Comparison of ENCODE assay signal across 12 mouse cellular contexts in the genomic region with DNA sequence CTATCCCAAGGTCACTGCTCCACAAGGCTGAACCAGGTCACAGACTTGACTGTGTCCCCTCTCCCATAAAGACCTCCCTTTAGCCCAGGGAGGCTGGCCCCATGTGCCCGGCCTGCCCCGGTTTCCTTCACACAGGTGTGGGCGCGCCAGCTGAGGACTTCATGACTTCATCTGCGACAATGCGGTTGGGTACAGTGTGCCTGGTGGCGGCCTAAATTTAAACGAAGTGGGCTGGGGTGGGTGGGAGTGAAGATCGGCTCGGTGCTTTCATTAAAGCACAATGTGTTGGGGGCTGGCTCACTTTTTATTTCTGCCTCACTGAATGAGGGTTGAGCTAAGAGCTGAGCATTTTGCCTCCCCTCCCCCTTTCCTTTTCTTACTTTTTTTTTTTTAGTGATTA.
A peak's percentile ranks its signal among the peaks of the same experiment; 100 is the strongest.
DNase-seq lines count a peak whose midpoint lies in the region; ATAC-seq and TF ChIP-seq lines count a peak whose summit lies in the region.
"Had no signal": no experiment of that assay in that cellular context is flagged by ENCODE, and none has a peak within 500 bp of the region (broad histone marks: within the 10 kb centered on the region; RNA-seq: fewer than 3 reads in every experiment).

No protein-coding gene starts in this region.

- ATAC-seq in hindbrain, embryonic 15.5 days (ENCODE audit: low FRiP score, low read depth): peak; percentile 50; the same call in 1 of the 2 replicates
- ATAC-seq in hindbrain, postnatal 0 days: no peak
- no peak for ATAC-seq in limb, embryonic 14.5 days (ENCODE audit: low FRiP score, low read depth)
- no peak for ATAC-seq in erythroid progenitor cell, adult 5-6 weeks (replicated peaks; ENCODE audit: low FRiP score, poor library complexity, severe bottlenecking)
- ATAC-seq: lung, postnatal 0 days had no signal

- H3K9ac ChIP-seq in hindbrain, embryonic 15.5 days: no peak overlapping the region
- H3K9ac ChIP-seq in hindbrain, postnatal 0 days (replicated peaks; ENCODE audit: low read length): no peak overlapping the region
- H3K9ac ChIP-seq in limb, embryonic 14.5 days (ENCODE audit: low read depth, low read length, severe bottlenecking): peak overlapping the region; percentile 25; the same call in 1 of the 2 replicates

- H3K4me1 ChIP-seq in hindbrain, embryonic 15.5 days (replicated peaks): peaks cover 8% of the 10 kb centered on the region; the same call in 1 of the 2 replicates
- no peaks in the 10 kb centered on the region for H3K4me1 ChIP-seq in hindbrain, postnatal 0 days (ENCODE audit: insufficient read depth, low read length)
- H3K4me1 ChIP-seq in limb, embryonic 14.5 days (ENCODE audit: control insufficient read depth, insufficient read depth, low read length): peaks cover 22% of the 10 kb centered on the region

- H3K36me3 ChIP-seq in hindbrain, embryonic 15.5 days: no peaks in the 10 kb centered on the region
- no peaks in the 10 kb centered on the region for H3K36me3 ChIP-seq in hindbrain, postnatal 0 days (ENCODE audit: insufficient read depth, low read length)
- H3K36me3 ChIP-seq in limb, embryonic 14.5 days (ENCODE audit: control insufficient read depth, insufficient read depth, low read length): peaks cover 4% of the 10 kb centered on the region; the same call in 1 of the 2 replicates

- no peak overlapping the region for H3K4me2 ChIP-seq in hindbrain, embryonic 15.5 days
- H3K4me2 ChIP-seq in hindbrain, postnatal 0 days (ENCODE audit: low read depth, low read length): no peak overlapping the region
- no peak overlapping the region for H3K4me2 ChIP-seq in limb, embryonic 14.5 days (replicated peaks; ENCODE audit: low read depth, low read length, severe bottlenecking)

- no peak for TF ChIP-seq POLR2A in limb, embryonic 14.5 days (IDR thresholded peaks at IDR 0.05; ENCODE audit: borderline replicate concordance, extremely low read depth, insufficient read depth, insufficient read length)

- H3K27ac ChIP-seq in hindbrain, embryonic 15.5 days (replicated peaks): no peak overlapping the region
- no peak overlapping the region for H3K27ac ChIP-seq in hindbrain, postnatal 0 days
- no peak overlapping the region for H3K27ac ChIP-seq in limb, embryonic 14.5 days (replicated peaks; ENCODE audit: low read depth, low read length)

- TF ChIP-seq CTCF in hindbrain, postnatal 0 days (IDR thresholded peaks at IDR 0.05; ENCODE audit: low read depth): no peak

- H3K4me3 ChIP-seq in hindbrain, embryonic 15.5 days: no peak overlapping the region
- H3K4me3 ChIP-seq in hindbrain, postnatal 0 days (ENCODE audit: low read length): no peak overlapping the region
- H3K4me3 ChIP-seq in limb, embryonic 14.5 days (replicated peaks; ENCODE audit: low read length): no peak overlapping the region

- 65% methylated on average over 10 of the region's 10 CpGs for WGBS in hindbrain, embryonic 15.5 days
- 68% methylated on average over 10 of the region's 10 CpGs for WGBS in hindbrain, postnatal 0 days
- 75% methylated on average over 10 of the region's 10 CpGs for WGBS in limb, embryonic 14.5 days

- no peak for DNase-seq in hindbrain, postnatal 0 days (ENCODE audit: low spot score)
- DNase-seq in brain, adult 2 months (ENCODE audit: low read depth, low spot score): peak; percentile 91
- peak; percentile 67 to 70 for DNase-seq in frontal cortex, postnatal 36 days (ENCODE audit: low spot score in 2 of 2)
- DNase-seq in limb, embryonic 14.5 days (ENCODE audit: low spot score): no peak
- DNase-seq in natural killer cell, adult 2 months (ENCODE audit: low spot score in 2 of 2): no peak
- DNase-seq in adrenal gland, postnatal 25 days: no peak
- DNase-seq: cerebellum, adult 11-12 months; heart, postnatal 14 days; kidney, postnatal 4 days had no signal

- H3K27me3 ChIP-seq in hindbrain, embryonic 15.5 days: no peaks in the 10 kb centered on the region
- no peaks in the 10 kb centered on the region for H3K27me3 ChIP-seq in hindbrain, postnatal 0 days (ENCODE audit: insufficient read depth, low read length)
- no peaks in the 10 kb centered on the region for H3K27me3 ChIP-seq in limb, embryonic 14.5 days (ENCODE audit: control insufficient read depth, insufficient read depth, low read length)

- H3K9me3 ChIP-seq in hindbrain, embryonic 15.5 days: no peaks in the 10 kb centered on the region
- peaks cover 4% of the 10 kb centered on the region; the same call in 1 of the 2 replicates for H3K9me3 ChIP-seq in hindbrain, postnatal 0 days (ENCODE audit: low read length)
- no peaks in the 10 kb centered on the region for H3K9me3 ChIP-seq in limb, embryonic 14.5 days (ENCODE audit: control insufficient read depth, low read length)

Comparison
In these comparisons a context has a peak if more than half of its experiments do, and no peak if none do; other contexts are left out.
1. DNase-seq: peak in brain, adult 2 months (single experiment) and frontal cortex, postnatal 36 days (2 of 2); none in hindbrain, postnatal 0 days (single experiment), limb, embryonic 14.5 days (single experiment), natural killer cell, adult 2 months (0 of 2) and adrenal gland, postnatal 25 days (single experiment).